Mouse (Mus musculus) kidney, adult 2 months (tissue): ENCODE measurements around the gene Fkbp4.

Experiments used
- CTCF ChIP-seq: fragments of 200-500 bp; conservative IDR thresholded peaks from 2 replicates; pipeline ENCODE4 v1.5.1; 2011; ENCODE audit warnings: low read depth, mild to moderate bottlenecking, control low read depth, low read length, moderate library complexity, mixed read lengths; ENCODE audit not compliant: insufficient read depth, insufficient read length
- POLR2A ChIP-seq: fragments of 200-500 bp; IDR thresholded peaks from one replicate; pipeline ENCODE4 v1.6.1; 2011; ENCODE audit warnings: low read depth, low read length, control low read depth

GRCm38 (mm10) chr6:128423496-128424268 is 14.8 kb downstream of the Fkbp4 start:
- TF ChIP-seq CTCF: no peak
- TF ChIP-seq POLR2A: no peak
